Mouse (Mus musculus): Measurements from ENCODE around the gene Mgp. TPM values are rescaled to one million over a fixed set of nuclear protein-coding genes. Genes with fewer than 3 reads are reported as not detected.
A peak's percentile ranks its signal among the peaks of the same experiment; 100 is the strongest.

The Mgp gene
- 177 and 231 TPM in 2 replicates for total RNA-seq (2021)
- long read RNA-seq, experiment 1, transcript Mgp-201 (4 exons, 617 nt) = major isoform, 55 of 61 reads
- long read RNA-seq, experiment 1, partial matches to known transcripts = 5 of 61 reads
- long read RNA-seq, experiment 1, other reads (novel, unspliced or antisense) = 1 of 61 reads
- long read RNA-seq, experiment 2, transcript Mgp-201 (4 exons, 617 nt) = major isoform, 32 of 37 reads
- long read RNA-seq, experiment 2, partial matches to known transcripts = 4 of 37 reads
- long read RNA-seq, experiment 2, other reads (novel, unspliced or antisense) = 1 of 37 reads

GRCm38 (mm10) chr6:136875670-136876069 is at the start of gene Mgp:
Gene Mgp, minus strand, starts transcription at chr6:136875823.
- DNase-seq = no peak

GRCm38 (mm10) chr6:136925049-136925448 is 49.4 kb upstream of the Mgp start:
- no peak for DNase-seq

- DNase-seq = no peak
Measured at GRCm38 (mm10) chr6:136923532-136923931, 47.9 kb upstream of the Mgp start, which contains the start of gene Pde6h. Gene Pde6h, plus strand, starts transcription at chr6:136923832.

- DNase-seq = no peak
Measured at GRCm38 (mm10) chr6:136922871-136923270, 47.2 kb upstream of the Mgp start.

- no peak for DNase-seq
Measured at GRCm38 (mm10) chr6:136922080-136922479, 46.5 kb upstream of the Mgp start, which contains the start of gene Erp27. Gene Erp27, minus strand, starts transcription at chr6:136922180.

GRCm38 (mm10) chr6:136921601-136922000 is 46.0 kb upstream of the Mgp start:
- DNase-seq = no peak

- peak; percentile 85 for DNase-seq
Measured at GRCm38 (mm10) chr6:136920320-136921257, 45.0 kb upstream of the Mgp start.

- DNase-seq = no peak
Measured at GRCm38 (mm10) chr6:136917885-136918284, 42.3 kb upstream of the Mgp start.

GRCm38 (mm10) chr6:136915721-136916395 is 40.2 kb upstream of the Mgp start:
- DNase-seq = no peak

- DNase-seq = no peak
Measured at GRCm38 (mm10) chr6:136914234-136914633, 38.6 kb upstream of the Mgp start.

- DNase-seq = peak; percentile 54
Measured at GRCm38 (mm10) chr6:136913384-136914126, 37.9 kb upstream of the Mgp start.

GRCm38 (mm10) chr6:136912751-136913265 is 37.2 kb upstream of the Mgp start:
- no peak for DNase-seq

- peak; percentile 26 for DNase-seq
Measured at GRCm38 (mm10) chr6:136910247-136910890, 34.7 kb upstream of the Mgp start.

GRCm38 (mm10) chr6:136906937-136907293 is 31.3 kb upstream of the Mgp start:
- DNase-seq = no peak

GRCm38 (mm10) chr6:136906283-136906936 is 30.8 kb upstream of the Mgp start:
- no peak for DNase-seq

GRCm38 (mm10) chr6:136903885-136904470 is 28.4 kb upstream of the Mgp start:
- no peak for DNase-seq

GRCm38 (mm10) chr6:136902527-136902926 is 26.9 kb upstream of the Mgp start:
- DNase-seq = no peak

- DNase-seq = no peak
Measured at GRCm38 (mm10) chr6:136901010-136901409, 25.4 kb upstream of the Mgp start.

- no peak for DNase-seq
Measured at GRCm38 (mm10) chr6:136900369-136901009, 24.9 kb upstream of the Mgp start.

GRCm38 (mm10) chr6:136898954-136899353 is 23.3 kb upstream of the Mgp start:
- no peak for DNase-seq
